Mouse (Mus musculus): ENCODE data around the gene Bnc2. TPM values are rescaled to one million over a fixed set of nuclear protein-coding genes. Genes with fewer than 3 reads are reported as not detected.
A peak's percentile ranks its signal among the peaks of the same experiment; 100 is the strongest.

Bnc2 gene
- polyA plus RNA-seq, 1 experiment from 2014 or later: 18.0 TPM

- no peaks in the 10 kb centered on the region for H3K9me3 ChIP-seq
- no peaks in the 10 kb centered on the region for H3K36me3 ChIP-seq
- H3K4me2 ChIP-seq: peak overlapping the region; percentile 16; the same call in 1 of the 2 replicates
- H3K27ac ChIP-seq (replicated peaks): no peak overlapping the region
- 27% methylated on average over 12 of the region's 12 CpGs for WGBS
- peak; percentile 51; the same call in 1 of the 2 replicates for ATAC-seq (ENCODE audit: low FRiP score, low read depth)
- peaks cover 53% of the 10 kb centered on the region for H3K27me3 ChIP-seq
- H3K9ac ChIP-seq: no peak overlapping the region
- no peak overlapping the region for H3K4me3 ChIP-seq
- H3K4me1 ChIP-seq (replicated peaks): peaks cover 3% of the 10 kb centered on the region
Observed at GRCm38 (mm10) chr4:84668949-84669605, 6.0 kb downstream of the Bnc2 start.

GRCm38 (mm10) chr4:84668226-84668625 is 6.8 kb downstream of the Bnc2 start:
- no peak overlapping the region for H3K4me3 ChIP-seq
- H3K4me2 ChIP-seq: no peak overlapping the region
- no peaks in the 10 kb centered on the region for H3K36me3 ChIP-seq
- H3K27me3 ChIP-seq: peaks cover 45% of the 10 kb centered on the region
- no peak overlapping the region for H3K9ac ChIP-seq
- no peak for ATAC-seq (ENCODE audit: low FRiP score, low read depth)
- H3K4me1 ChIP-seq (replicated peaks): no peaks in the 10 kb centered on the region
- no peaks in the 10 kb centered on the region for H3K9me3 ChIP-seq
- WGBS: 79% methylated on average over 5 of the region's 5 CpGs
- H3K27ac ChIP-seq (replicated peaks): no peak overlapping the region

DNA sequence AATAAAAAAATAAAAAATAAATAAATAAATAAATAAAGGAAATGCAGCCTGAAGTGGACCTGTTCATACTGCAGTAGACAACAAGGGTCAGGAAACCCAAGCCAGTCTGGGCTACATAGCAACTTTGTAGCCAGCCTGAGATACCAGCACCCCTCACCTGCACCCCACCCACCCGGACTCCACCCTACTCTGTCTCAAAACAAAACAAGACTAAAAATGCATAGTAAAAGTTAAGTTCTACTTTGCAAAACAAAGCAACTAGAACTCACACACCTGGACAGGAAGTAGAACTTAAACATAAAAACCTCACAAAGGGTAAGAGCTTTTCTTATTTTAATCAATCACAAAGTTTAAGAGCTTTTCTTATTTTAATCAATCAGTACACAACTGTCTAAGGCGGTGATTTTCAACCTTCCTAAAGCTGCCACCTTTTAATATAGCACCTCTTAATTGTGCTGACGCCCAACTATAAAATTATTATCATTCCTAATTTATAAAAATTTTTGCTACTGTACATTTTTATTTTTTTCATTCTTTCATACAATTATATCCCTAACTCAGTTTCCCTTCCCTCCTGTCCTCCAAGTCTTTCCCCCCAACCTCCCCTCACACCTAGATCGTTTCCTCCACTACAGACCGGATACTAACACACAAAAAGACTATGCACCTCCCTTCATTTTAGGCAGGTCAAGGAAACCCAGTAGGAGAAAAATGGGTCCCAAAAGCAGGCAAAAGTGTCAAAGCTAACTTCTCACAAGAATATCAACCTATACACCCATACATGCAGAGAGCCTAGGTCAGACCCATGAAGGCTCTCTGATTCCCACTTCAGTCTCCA is 12.6 kb downstream of the Bnc2 start:
- H3K4me3 ChIP-seq: no peak overlapping the region
- no peak overlapping the region for H3K9ac ChIP-seq
- H3K36me3 ChIP-seq: no peaks in the 10 kb centered on the region
- H3K4me1 ChIP-seq (replicated peaks): no peaks in the 10 kb centered on the region
- H3K9me3 ChIP-seq: no peaks in the 10 kb centered on the region
- WGBS: 89% methylated on average over 5 of the region's 5 CpGs
- H3K4me2 ChIP-seq: no peak overlapping the region
- no peak overlapping the region for H3K27ac ChIP-seq (replicated peaks)
- H3K27me3 ChIP-seq: 0 out of 2 replicates have a peak, but pooled peaks cover 3% of the 10 kb centered on the region
- no peak for ATAC-seq (ENCODE audit: low FRiP score, low read depth)

DNA sequence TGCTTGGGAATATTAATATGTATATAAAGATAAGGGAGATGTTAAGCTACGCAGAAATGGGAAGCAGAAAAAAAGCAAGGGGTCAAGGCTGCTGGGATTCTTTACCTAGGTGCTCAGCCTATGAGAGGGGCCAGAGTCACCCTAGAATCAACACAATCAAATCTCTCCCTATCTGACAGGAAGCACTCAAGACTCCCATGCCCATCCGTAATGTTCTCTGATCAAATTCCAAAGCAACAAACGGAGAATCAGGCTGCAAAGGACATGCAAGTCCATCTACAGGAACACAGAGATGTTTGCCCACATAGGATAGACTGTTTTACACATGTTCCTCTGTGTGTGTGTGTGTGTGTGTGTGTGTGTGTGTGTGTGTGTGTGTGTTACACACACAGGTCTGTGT is 13.7 kb downstream of the Bnc2 start:
- ATAC-seq (ENCODE audit: low FRiP score, low read depth): no peak
- Histone ChIP-seq H3K4me3 (no peak overlapping the region), H3K27me3 (no peaks in the 10 kb centered on the region), H3K36me3 (no peaks in the 10 kb centered on the region), H3K27ac (replicated peaks) (no peak overlapping the region), H3K4me2 (no peak overlapping the region), H3K4me1 (replicated peaks) (no peaks in the 10 kb centered on the region), H3K9ac (no peak overlapping the region), H3K9me3 (no peaks in the 10 kb centered on the region)
- WGBS: 94% methylated on average over 3 of the region's 3 CpGs

- H3K36me3 ChIP-seq: no peaks in the 10 kb centered on the region
- no peaks in the 10 kb centered on the region for H3K27me3 ChIP-seq
- no peak overlapping the region for H3K9ac ChIP-seq
- ATAC-seq (ENCODE audit: low FRiP score, low read depth): no peak
- no peak overlapping the region for H3K4me2 ChIP-seq
- H3K4me1 ChIP-seq (replicated peaks): no peaks in the 10 kb centered on the region
- H3K27ac ChIP-seq (replicated peaks): no peak overlapping the region
- H3K9me3 ChIP-seq: no peaks in the 10 kb centered on the region
- no peak overlapping the region for H3K4me3 ChIP-seq
- WGBS: 54% methylated on average over 8 of the region's 8 CpGs
Observed at GRCm38 (mm10) chr4:84651786-84652185, 23.3 kb downstream of the Bnc2 start.

- Histone ChIP-seq H3K4me3 (no peak overlapping the region), H3K9ac (no peak overlapping the region), H3K4me2 (no peak overlapping the region), H3K4me1 (replicated peaks) (no peaks in the 10 kb centered on the region), H3K27me3 (0 out of 2 replicates have a peak, but pooled peaks cover 5% of the 10 kb centered on the region), H3K9me3 (no peaks in the 10 kb centered on the region), H3K36me3 (no peaks in the 10 kb centered on the region), H3K27ac (replicated peaks) (no peak overlapping the region)
- no peak for ATAC-seq (ENCODE audit: low FRiP score, low read depth)
Observed at GRCm38 (mm10) chr4:84646576-84646975, 28.5 kb downstream of the Bnc2 start.

- H3K27ac ChIP-seq (replicated peaks): no peak overlapping the region
- ATAC-seq (ENCODE audit: low FRiP score, low read depth): no peak
- WGBS: 65% methylated on average over 6 of the region's 6 CpGs
Observed at GRCm38 (mm10) chr4:84639166-84639565, 35.9 kb downstream of the Bnc2 start.

GRCm38 (mm10) chr4:84637641-84638040 is 37.4 kb downstream of the Bnc2 start:
- ATAC-seq (ENCODE audit: low FRiP score, low read depth): no peak
- no peak overlapping the region for H3K9ac ChIP-seq
- H3K4me3 ChIP-seq: no peak overlapping the region
- peak overlapping the region; percentile 30 for H3K4me2 ChIP-seq
- no peaks in the 10 kb centered on the region for H3K36me3 ChIP-seq
- H3K9me3 ChIP-seq: no peaks in the 10 kb centered on the region
- H3K27me3 ChIP-seq: peaks cover 12% of the 10 kb centered on the region; the same call in 1 of the 2 replicates
- H3K4me1 ChIP-seq (replicated peaks): peaks cover 7% of the 10 kb centered on the region
- WGBS: under 1% methylated on average over 10 of the region's 10 CpGs
- no peak overlapping the region for H3K27ac ChIP-seq (replicated peaks)

More at GRCm38 (mm10) chr4:84639166-84639565, 35.9 kb downstream of the Bnc2 start:
- Histone ChIP-seq H3K4me2 (no peak overlapping the region), H3K4me1 (replicated peaks) (peaks cover 7% of the 10 kb centered on the region), H3K4me3 (no peak overlapping the region), H3K9me3 (no peaks in the 10 kb centered on the region), H3K27me3 (peaks cover 17% of the 10 kb centered on the region; the same call in 1 of the 2 replicates), H3K36me3 (no peaks in the 10 kb centered on the region), H3K9ac (no peak overlapping the region)

DNA sequence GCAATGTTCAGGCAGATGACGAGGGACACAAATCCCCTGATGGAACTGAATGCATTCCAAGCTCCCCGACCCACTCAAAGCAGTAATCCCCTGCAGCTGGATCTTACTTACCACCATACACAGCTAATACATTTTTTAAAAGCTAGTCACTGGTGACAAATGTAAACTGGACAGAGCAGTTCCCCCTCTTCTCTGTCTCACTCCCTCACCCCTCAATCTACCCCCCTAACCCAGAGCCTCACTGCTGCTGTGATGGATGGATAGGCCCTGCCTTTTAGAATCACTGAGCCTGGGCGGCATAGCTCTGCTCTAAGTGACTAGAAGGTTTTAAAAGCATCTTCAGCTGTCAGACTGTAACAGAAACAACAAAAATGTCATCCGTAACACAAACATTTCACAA is 40.3 kb downstream of the Bnc2 start:
- H3K36me3 ChIP-seq: no peaks in the 10 kb centered on the region
- peaks cover 7% of the 10 kb centered on the region for H3K4me1 ChIP-seq (replicated peaks)
- H3K4me3 ChIP-seq: no peak overlapping the region
- ATAC-seq (ENCODE audit: low FRiP score, low read depth): no peak
- no peaks in the 10 kb centered on the region for H3K9me3 ChIP-seq
- WGBS: 39% methylated on average over 4 of the region's 4 CpGs
- peaks cover 12% of the 10 kb centered on the region; the same call in 1 of the 2 replicates for H3K27me3 ChIP-seq
- no peak overlapping the region for H3K4me2 ChIP-seq
- no peak overlapping the region for H3K9ac ChIP-seq
- no peak overlapping the region for H3K27ac ChIP-seq (replicated peaks)

- Histone ChIP-seq H3K4me3 (no peak overlapping the region), H3K9me3 (no peaks in the 10 kb centered on the region), H3K27ac (replicated peaks) (no peak overlapping the region), H3K27me3 (peaks cover 12% of the 10 kb centered on the region; the same call in 1 of the 2 replicates), H3K4me1 (replicated peaks) (peaks cover 7% of the 10 kb centered on the region), H3K9ac (no peak overlapping the region), H3K36me3 (no peaks in the 10 kb centered on the region), H3K4me2 (no peak overlapping the region)
- 94% methylated on average over 1 of the region's 1 CpGs for WGBS
- ATAC-seq (ENCODE audit: low FRiP score, low read depth): no peak
Observed at GRCm38 (mm10) chr4:84633991-84634390, 41.1 kb downstream of the Bnc2 start.

GRCm38 (mm10) chr4:84632832-84633789 is 42.0 kb downstream of the Bnc2 start:
- WGBS: 84% methylated on average over 12 of the region's 12 CpGs
- H3K9ac ChIP-seq: no peak overlapping the region
- no peak overlapping the region for H3K4me3 ChIP-seq
- H3K27ac ChIP-seq (replicated peaks): no peak overlapping the region
- no peaks in the 10 kb centered on the region for H3K36me3 ChIP-seq
- H3K9me3 ChIP-seq: no peaks in the 10 kb centered on the region
- peaks cover 12% of the 10 kb centered on the region; the same call in 1 of the 2 replicates for H3K27me3 ChIP-seq
- H3K4me1 ChIP-seq (replicated peaks): peaks cover 7% of the 10 kb centered on the region
- no peak for ATAC-seq (ENCODE audit: low FRiP score, low read depth)
- H3K4me2 ChIP-seq: no peak overlapping the region
